Mouse (Mus musculus) cerebellum, adult 9-10 months (tissue): ENCODE results near the gene Gnai1.
"Not testable (repeated sequence)": the region's sequence is repeated elsewhere in the genome, so short reads cannot be mapped to it uniquely, and the experiment has no call there.

Source experiments
- DNase-seq: peaks from one replicate; pipeline ENCODE4 v3.0.0; 2022

Gnai1 gene

DNA sequence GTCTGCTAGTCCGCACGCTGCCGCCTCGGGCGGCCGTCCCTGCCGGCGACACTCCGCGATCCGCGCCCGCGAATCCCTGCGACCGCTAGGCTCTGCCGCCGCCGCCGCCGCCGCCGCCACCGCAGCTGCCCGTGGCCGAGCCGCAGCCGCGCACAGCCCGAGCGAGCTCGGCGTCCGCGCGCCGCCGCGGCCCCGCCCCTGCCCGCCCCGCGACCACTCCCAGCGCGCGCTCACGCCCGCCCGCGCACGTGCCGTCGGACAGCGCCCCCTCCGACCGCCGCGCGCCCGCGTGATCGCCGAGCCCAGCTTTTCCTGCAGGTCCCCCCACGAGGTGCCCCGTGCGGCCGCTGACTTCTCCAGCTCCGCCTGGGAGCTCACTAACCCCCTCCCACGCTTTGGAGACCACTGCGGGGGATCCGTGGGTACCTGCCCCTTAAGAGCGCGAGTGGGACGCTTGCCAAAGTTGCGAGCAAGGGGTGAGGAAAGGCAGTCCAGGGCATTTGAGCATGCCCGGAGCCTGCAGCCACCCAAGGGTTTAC, at the start of gene Gnai1:
TSS of gene Gnai1 (minus strand) at position 75 of the 539 bp plus-strand sequence.
- DNase-seq = peak; percentile 87

DNA sequence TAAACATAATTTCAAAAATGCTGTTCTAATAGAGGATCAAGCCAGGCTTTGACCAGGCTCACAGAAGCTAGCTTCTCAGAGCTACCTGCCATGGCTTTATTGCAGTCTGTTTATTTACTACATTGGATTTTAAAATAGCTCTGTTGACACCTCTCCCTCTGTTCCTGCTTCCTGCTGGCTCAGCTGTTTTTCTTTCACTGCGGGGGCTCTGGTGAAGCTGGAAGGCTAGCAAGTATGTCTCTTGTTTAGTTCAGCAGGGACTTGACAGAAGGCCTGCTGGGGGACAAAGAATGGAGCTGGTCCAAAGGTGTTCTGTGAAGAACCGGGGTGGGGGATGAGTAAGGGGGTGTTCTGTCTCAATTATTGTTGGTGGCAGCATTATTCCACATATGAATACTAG, 7.7 kb upstream of the Gnai1 start:
- DNase-seq = peak; percentile 88

DNA sequence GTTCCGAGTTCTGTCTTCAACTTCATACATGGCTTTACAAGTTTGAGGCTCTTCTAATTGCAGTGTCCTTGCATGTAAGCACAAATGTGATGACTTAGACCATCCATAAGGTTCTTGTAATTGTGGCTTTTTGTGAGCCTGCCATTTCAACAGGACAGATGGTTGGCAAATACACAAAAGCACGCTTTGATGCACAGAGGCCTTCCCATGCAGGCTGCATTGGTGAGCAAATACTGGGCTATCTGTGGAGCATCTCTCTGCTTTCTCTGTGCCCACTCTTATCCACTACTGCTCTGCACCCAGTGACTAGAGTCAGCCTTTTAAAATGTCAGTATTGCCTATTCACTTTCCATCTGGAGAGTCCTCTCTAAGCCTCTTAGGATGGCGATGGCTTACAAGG, 5.3 kb upstream of the Gnai1 start:
- peak; percentile 86 for DNase-seq

DNA sequence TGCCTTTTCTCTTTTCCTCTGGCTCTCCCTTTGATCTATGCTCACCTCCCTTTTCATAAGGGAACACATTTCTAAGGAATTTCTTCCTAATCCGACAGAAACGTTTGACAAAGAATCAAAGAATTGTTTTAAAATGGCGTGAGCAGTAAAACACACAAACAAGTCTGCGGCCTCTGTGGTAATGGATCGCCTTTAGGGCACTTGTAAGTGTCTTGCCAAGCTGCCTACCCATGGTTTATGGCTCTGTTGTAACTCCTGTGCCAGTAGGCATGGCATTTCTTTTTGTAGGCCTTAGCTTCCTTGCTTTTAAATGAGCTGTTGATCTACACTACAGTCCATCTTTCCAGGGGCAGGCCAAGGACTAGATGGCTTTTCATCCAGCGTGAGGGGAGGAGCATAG, 801 bp upstream of the Gnai1 start:
- DNase-seq = no peak

DNA sequence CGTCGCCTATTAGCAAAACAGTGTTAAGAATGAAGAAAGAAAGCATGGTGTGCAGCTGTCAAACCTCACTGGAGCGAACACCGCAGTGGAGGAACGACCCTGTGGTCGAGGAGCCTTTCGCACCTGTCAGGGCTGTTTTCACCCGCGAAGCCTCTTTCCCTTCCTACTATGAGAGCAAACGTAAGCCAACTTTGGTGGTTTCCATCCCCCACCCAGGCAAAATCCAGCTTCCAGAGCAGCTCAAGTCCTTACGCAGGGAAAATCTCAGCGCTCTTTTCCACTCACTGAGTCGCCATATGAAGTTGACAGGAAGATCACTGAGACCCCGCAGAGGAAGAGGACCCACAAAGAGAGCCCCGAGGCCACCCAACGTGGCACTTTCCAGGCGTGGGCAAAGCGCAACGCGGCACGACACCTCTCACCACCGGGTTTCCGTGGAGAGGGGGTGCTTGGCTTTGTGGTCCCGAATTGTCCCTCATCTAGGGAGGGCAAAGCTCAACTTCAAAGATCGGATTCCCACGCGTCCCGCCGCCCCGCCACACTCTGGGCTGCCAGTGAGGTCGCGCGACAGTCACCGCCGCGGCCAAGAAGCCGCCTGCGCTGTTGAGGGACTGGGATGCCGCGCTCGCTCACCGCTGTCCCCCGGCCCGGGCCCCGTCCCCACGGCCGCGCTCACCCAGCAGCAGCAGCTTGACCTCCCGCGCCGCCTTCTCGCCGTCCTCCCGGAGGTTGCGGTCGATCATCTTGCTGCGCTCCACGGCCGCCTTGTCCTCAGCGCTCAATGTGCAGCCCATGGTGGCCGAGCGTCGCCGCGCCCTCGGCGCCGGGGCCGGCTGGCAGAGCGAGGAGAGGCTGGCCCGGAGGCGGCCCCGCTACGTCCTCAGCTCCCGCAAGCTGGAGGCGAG, 527 bp downstream of the Gnai1 start:
- peak; percentile 71 for DNase-seq

DNA sequence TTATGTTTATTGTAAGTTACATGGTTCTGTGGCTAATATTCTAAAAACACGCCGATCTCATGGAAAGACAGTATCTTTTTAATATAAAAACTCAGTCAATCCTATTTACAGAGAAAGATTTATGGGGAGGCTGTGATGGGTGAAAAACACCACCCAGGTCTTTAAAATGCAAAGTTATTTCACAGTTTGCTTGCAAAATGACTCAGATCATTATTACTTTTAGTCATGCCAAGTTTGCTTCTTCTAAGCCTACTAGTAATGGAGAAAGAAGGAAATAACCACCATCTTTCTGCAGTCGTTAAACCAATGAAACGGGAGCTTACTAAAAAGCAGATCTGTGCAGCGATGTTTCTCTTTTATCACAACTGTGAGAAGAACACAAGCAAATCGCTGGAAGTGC, 1.4 kb downstream of the Gnai1 start:
- DNase-seq = peak; percentile 38

DNA sequence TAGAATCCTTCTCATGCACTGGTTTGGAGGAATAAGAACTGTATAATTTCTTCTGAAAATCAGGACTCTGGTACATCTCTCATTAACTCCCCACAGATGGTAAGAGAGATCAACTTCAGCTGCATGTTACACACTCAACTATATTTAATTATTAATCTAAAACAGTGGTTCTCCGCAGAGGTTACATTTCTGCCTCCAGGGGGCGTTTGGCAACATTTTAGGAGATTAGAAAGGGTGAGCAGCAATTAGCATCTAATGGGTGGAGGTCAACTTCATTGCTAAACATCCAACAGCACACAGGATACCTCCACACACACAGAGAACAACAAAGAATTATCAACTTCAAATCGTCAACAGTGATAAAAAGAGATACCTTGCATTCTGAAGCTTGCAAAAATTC, 2.0 kb downstream of the Gnai1 start:
- DNase-seq = peak; percentile 84

DNA sequence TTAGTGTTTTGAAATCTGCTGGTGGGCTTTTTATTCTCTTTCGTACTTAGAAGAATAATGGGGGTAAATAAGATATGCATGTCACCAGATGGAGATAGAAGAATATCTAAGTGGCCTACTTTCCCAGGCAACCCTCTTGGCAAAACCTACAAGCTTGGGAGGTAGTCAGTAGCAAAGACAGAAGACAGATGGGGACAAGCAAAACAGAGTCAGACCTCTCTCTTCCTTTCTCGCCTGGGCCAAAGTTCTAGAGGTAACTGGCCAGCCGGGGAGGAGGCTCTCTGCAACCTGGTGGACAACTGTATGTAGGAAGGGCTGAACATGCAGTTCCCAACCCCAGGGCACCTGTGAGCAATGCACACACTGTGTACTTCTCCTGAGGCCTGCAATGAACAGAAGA, 12.9 kb downstream of the Gnai1 start:
- DNase-seq = peak; percentile 58

DNA sequence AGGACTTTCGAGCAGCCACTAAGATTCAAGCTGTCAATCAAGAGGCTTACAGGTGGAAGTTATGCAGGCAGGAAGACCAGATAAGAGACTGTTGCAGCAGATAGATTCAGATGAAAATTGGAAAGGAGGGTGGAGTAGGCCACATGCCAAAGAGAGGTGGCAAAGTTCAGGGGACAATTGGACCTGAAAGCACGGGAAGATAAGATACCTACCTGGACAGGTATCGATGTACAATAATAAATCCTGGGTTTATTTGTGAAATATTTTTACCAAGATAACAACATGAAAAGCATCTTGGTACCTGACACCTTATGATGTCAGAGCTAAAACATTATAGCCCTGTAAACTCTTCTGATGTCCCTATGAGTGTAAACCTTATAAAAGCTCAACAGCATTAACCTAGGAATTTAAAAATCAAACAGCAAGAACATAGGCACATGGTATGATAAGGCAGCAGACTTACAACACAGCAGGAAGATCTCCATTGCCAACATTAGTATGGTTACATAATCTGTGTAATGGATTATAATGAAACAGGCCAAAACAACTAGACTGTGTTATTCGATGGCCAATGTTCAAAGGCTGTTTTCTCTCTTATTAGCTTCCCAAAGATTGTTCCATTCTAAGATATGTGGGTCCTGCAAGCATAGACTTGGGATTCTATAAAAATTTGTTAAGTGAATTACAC, 16.6 kb downstream of the Gnai1 start:
- DNase-seq = peak; percentile 92

DNA sequence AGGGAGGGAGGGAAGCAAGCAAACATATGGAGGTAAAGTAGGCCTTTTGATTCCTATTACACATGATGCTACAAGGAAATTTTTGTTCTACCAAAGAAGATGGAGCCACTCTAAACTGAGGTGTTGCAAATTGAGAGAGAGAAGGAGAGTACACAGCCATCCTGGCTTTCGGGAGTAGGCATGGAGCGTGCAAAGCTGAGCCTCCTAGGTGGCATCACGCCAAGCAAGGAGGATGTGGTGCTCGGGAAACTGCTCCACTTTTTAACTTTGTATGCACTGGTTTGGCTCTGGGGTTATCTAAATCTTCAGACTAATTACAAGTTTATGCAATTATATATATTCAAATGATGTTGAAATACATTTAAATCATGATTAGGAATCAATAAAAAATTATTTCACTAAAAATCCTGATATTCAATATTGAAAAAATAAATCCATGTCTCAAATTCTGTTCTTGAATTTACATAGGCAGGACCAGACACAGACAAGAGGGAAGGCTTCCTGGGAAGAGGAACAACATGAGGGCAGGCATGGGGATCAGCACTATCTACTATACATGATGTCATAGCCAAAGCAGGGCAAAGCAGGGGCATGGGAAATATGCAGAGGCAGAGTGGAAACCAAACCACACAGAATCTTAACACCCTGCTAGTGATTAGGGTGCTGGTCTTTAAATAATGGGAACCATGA, 17.2 kb downstream of the Gnai1 start:
- DNase-seq = peak; percentile 70

DNA sequence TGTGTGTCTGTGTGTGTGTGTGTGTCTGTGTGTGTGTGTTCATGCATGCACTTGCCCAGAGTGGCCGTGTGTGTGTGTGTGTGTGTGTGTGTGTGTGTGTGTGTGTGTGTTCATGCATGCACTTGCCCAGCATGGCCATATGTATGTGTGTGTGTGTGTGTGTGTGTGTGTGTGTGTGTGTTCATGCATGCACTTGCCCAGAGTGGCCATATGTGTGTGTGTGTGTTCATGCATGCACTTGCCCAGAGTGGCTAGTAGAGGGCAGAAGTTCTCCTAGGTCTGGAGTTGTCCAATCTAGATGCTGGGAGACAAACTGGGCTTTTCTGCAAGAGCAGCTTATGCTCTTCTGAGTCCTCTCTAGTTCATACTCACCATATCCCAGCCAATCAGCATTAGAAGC, 18.3 kb downstream of the Gnai1 start:
- not testable (repeated sequence) for DNase-seq

DNA sequence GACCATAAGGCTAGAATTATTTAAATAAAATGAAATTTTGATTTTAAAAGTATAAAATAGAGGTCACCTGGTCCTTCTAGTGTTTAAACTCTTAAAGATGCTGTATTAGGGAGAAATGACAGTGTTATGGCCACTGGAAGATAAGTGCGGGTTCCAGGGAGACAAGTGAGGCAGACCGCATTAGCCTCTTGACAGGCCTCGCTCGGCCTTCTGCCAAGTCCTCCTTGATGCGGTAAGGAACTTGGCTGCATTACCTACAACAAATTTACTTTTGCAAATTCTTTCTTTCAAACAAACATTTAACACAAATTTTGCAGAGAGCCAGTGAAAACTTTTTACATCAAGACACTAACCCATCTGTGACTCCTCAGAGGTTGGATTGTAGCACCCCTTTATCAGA, 27.9 kb downstream of the Gnai1 start:
- no peak for DNase-seq

DNA sequence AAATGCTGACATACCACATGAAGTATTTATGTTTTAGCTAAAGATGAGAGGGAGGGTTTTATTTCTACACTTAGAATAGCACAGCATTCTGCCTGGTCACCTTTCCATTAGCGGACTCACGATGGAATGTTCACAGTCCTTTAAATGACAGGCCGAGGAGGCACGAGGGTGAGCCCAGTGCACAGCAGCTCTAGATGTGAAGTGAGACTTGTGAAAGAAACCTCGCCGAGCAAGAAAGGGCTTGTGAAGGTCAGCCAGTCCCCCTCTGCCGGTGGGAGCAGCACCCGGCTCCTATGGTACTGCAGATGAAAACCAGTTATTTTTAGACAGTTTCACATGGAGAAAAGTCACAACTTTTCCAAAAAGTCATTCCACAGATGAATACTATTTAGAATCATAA, 29.4 kb downstream of the Gnai1 start:
- DNase-seq = no peak

DNA sequence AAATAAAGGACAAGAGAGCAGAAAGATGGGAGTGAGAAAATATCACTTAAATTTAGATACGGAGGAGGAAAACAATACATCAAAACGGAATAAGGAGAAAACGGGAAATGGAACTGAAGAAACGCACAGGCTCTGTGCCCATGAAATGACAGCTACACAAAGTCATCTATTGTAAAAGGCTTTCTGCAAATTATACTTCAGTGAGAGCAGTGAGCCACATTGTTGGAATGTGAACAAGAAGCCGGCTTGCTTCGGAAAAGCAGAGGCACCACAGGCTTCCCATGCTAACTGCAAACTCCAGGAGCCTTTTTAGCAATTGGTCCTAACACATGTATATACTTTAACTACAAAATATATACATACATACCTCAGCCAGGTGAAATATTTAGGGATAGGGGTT, 34.0 kb downstream of the Gnai1 start:
- no peak for DNase-seq

DNA sequence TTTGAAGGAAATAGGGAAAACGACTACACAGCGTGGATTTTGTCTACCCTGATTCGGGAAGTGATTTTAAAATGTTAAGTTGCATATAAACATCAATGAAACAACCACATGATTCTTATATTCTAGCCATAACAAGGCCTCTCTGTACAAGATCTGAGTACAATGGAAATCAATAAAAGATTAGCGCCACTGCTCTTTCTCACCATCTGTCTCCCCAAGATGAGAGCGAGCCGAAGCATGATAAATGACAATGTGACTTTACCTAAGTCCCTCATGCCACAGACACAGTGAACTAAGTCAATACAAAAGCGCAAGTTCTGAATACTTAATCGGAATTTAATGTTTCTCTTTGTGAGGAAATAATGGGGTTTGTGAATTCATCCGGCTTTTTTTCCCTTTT, 36.6 kb downstream of the Gnai1 start:
- no peak for DNase-seq

DNA sequence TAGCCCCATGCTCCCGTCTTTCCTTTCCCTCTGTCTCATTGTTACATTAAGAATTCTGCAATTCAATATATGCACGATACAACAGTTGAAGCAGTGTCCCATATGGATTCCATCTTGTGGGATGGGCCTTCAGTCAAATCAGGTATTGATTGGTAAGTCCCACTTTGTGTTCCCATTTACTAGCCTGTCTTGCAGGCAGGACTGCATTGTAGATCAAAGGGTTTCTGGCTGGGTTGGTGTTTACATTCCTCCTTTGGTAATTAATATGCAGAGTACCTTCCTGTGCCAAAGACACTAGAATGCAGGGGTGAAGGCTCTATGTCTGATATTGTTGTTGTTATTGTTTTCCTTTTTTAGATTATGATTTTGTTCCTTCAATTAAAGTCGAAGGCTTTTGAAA, 38.5 kb downstream of the Gnai1 start:
- no peak for DNase-seq

DNA sequence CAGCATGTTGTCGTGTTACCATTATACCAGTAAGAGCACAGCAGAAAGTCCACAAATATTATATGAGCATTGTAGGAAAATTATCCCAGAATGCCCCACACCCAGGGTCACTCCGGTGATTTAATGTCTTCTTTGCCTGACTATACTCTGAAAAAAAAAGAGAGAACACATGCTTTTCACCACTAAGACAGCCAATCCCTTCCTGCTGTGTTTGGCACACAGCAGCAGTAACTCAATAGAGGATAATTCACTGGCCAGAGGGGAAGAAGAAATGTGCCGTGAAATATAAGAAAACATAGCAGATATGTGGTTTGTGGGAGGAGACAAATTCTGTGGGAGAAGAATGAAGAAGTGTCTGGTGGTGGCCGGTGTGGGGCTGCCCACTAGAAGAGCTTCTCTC, 41.3 kb downstream of the Gnai1 start:
- DNase-seq = no peak

DNA sequence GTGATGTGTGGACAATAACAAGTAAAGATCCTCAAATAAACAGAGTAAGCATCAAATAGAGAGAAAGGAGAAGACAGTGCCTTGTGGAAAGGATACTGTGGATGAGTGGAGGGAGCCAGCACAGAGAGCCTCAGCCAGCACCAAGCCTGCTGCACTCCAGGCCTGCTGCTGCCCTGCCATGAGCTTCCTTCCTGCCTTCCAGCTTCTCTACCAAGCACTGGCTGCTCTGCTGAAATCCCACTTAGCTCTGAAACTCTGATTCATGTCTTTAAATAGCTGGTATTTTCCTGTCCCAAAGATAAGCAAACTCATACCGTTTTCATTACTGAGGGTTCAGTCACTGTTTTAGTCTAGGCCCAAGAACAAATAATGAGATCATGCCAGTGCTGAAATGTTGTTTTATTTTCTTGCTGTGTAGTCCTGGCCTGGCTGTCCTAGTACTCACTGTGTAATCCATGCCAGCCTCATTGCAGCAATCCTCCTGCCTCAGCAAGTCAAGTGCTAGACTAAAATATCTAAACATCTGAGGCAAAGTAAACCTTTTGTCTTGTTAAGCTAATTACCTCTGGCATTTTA, 52.8 kb downstream of the Gnai1 start:
- no peak for DNase-seq

DNA sequence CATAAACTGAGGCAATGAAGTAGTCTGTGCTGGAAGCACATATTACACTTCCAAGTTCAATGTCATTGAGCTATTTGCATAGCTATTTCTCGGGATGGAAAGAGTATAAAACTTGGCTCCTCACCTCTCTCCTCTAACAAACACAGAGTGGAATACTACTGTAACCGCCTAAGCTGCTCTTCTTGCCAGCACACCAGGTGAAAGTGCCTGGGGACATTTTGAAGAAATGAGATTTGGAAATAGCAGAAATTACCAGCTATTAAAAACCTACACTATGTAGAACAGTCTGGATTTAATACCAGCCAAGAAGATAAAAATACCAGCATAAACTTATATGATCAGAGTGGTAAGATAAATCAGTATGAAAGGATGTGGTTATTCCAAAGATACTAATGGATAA, 63.6 kb downstream of the Gnai1 start:
- DNase-seq = no peak

DNA sequence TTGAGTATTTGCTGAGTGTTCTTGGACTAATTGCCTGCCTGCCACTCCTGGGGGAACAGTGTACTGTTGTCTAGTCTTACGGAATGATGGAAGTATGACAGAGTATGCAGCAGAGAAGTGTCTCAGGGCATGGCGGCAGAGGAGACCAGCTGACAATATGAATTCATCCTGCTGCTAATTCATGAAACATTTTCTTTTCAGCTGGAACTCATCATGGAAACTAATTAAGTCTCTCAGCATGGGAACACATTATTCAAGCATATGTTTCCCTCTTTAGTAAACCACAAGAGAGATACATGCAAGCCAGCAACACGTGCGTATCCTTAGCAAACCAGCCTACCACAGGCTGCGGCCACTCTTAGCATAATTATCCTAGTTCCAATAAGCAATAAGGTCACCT, 67.4 kb downstream of the Gnai1 start:
- DNase-seq = peak; percentile 45

DNA sequence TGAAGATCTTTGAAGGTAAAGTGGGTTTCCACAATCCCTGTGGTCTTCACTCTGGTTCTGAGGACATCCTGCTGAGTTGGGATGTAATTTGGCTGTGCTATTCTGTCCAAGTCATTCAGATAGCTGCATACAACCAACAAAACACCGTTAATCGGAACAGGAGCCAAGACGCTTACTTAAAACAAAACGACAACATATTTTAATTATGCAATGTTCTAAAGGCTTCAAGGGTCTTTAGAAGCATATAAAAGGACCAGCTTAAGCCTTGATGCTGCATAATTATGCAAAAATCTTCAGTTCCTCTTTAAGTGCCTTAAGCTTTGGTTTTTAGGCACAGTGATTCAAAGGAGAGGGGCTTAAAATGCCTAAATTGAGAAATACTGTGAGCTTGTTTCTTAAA, 70.6 kb downstream of the Gnai1 start:
- DNase-seq = no peak

DNA sequence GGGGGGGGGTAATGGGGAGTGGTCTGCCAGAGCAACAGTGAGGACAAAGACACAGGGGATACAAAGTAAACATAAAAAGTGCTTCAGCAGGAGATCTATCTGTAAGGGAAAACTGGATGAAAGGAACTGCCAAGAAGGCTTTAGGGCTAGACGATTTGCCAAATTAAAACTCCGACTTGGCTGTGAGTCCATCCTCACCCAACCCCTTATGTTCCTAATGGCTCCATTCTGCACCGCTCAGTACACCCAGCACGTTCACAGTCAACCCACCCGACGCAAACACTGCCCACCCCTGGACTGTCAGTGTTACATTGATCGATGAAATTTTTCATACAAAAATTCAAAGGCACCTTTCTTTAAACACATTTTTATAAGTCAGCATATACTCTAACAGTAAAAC, 71.5 kb downstream of the Gnai1 start:
- peak; percentile 62 for DNase-seq

DNA sequence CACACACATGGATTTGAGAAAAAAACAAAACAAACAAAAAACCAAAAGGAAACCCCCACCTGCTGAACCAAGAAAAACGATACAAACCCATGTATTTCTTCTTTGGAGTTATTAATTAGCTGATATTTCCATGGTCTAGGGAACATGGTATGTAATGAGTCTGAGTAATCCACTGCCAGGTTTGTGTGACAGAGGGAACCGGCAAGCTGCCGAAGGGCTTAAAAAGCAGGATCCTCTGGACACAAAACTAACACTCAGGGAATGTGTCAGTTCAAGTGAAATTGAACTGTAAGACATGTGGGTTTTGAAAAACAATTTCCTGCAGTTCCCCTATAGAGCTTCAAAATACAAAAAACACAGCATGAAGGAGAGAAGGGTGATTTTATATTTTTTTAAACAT, 72.1 kb downstream of the Gnai1 start:
- no peak for DNase-seq
